7 mouse cellular contexts compared by ENCODE assay signal in the genomic region with DNA sequence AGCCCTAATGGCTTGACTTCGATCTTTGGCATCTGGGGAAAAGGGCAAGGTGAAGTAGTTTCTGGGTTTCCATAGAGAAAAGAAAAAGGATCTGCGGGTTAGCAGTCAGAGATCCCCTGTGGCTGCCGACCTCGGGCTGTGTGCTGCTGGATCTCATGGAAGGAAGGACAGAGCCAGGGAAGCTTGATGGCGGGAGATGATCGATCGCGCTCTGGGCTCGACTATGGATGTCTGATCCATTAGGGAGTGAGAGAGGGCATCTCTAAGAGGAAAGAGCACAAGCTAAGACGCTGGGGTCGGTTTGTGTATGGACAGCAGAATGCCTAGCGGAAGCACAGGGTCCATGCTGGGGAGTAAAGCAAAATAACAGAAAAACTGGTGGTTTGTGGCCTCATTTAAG. TPM values are rescaled to one million over a fixed set of nuclear protein-coding genes. Genes with fewer than 3 reads are reported as not detected.
DNase-seq lines count a peak whose midpoint lies in the region; ATAC-seq and TF ChIP-seq lines count a peak whose summit lies in the region.

No protein-coding gene starts in this region.

- TF ChIP-seq CTCF in lung, postnatal 0 days (IDR thresholded peaks at IDR 0.05), result no peak
- no peak for TF ChIP-seq CTCF in intestine, postnatal 0 days (IDR thresholded peaks at IDR 0.05; ENCODE audit: low read depth)

- WGBS in lung, postnatal 0 days, result 62% methylated on average over 12 of the region's 12 CpGs
- 54% methylated on average over 12 of the region's 12 CpGs for WGBS in intestine, postnatal 0 days
- 57% methylated on average over 12 of the region's 12 CpGs for WGBS in neural tube, embryonic 11.5 days

- H3K27ac ChIP-seq in lung, postnatal 0 days (ENCODE audit: low read length), result no peak overlapping the region
- no peak overlapping the region for H3K27ac ChIP-seq in intestine, postnatal 0 days (ENCODE audit: low read depth, low read length)
- H3K27ac ChIP-seq in neural tube, embryonic 11.5 days (ENCODE audit: low read depth, low read length), result no peak overlapping the region

- intact Hi-C loops in left cerebral cortex, postnatal 36 days (cut with DNase I), result no loop called here

- no peak overlapping the region for H3K9ac ChIP-seq in lung, postnatal 0 days (replicated peaks; ENCODE audit: low read depth)
- no peak overlapping the region for H3K9ac ChIP-seq in intestine, postnatal 0 days (ENCODE audit: low read depth, low read length)
- H3K9ac ChIP-seq in neural tube, embryonic 11.5 days (ENCODE audit: low read length), result 0 out of 2 replicates have a peak overlapping the region, but pooled peaks have one; percentile 29

- no peak for TF ChIP-seq EP300 in lung, postnatal 0 days (IDR thresholded peaks at IDR 0.05)

- no peaks in the 10 kb centered on the region for H3K36me3 ChIP-seq in lung, postnatal 0 days (ENCODE audit: insufficient read depth, low read length)
- peaks cover 12% of the 10 kb centered on the region for H3K36me3 ChIP-seq in intestine, postnatal 0 days (ENCODE audit: control insufficient read depth, insufficient read depth)
- no peaks in the 10 kb centered on the region for H3K36me3 ChIP-seq in neural tube, embryonic 11.5 days (ENCODE audit: control insufficient read depth, insufficient read depth, low read length)

- no peaks in the 10 kb centered on the region for H3K27me3 ChIP-seq in lung, postnatal 0 days (replicated peaks; ENCODE audit: insufficient read depth, low read length)
- H3K27me3 ChIP-seq in intestine, postnatal 0 days (replicated peaks; ENCODE audit: control insufficient read depth, insufficient read depth, low read length), result no peaks in the 10 kb centered on the region
- no peaks in the 10 kb centered on the region for H3K27me3 ChIP-seq in neural tube, embryonic 11.5 days (ENCODE audit: control insufficient read depth, insufficient read depth, low read length)

- no peaks in the 10 kb centered on the region for H3K9me3 ChIP-seq in lung, postnatal 0 days (ENCODE audit: low read length)
- H3K9me3 ChIP-seq in intestine, postnatal 0 days (ENCODE audit: control insufficient read depth), result no peaks in the 10 kb centered on the region
- no peaks in the 10 kb centered on the region for H3K9me3 ChIP-seq in neural tube, embryonic 11.5 days (ENCODE audit: control insufficient read depth, low read length)

- H3K4me3 ChIP-seq in lung, postnatal 0 days (ENCODE audit: low read depth, low read length), result no peak overlapping the region
- no peak overlapping the region for H3K4me3 ChIP-seq in intestine, postnatal 0 days (ENCODE audit: low read depth, low read length)
- H3K4me3 ChIP-seq in neural tube, embryonic 11.5 days (ENCODE audit: low read depth, low read length), result no peak overlapping the region

- ATAC-seq in lung, postnatal 0 days, result no peak
- ATAC-seq in erythroid progenitor cell, adult 5-6 weeks (replicated peaks; ENCODE audit: low FRiP score, poor library complexity, severe bottlenecking), result peak; percentile 23; the same call in 1 of the 2 replicates
- no peak for ATAC-seq in intestine, postnatal 0 days
- no peak for ATAC-seq in neural tube, embryonic 11.5 days (ENCODE audit: insufficient read depth, low FRiP score, low TSS enrichment)

- H3K4me2 ChIP-seq in lung, postnatal 0 days (replicated peaks; ENCODE audit: low read depth, low read length), result 0 out of 2 replicates have a peak overlapping the region, but pooled peaks have one; percentile 5
- H3K4me2 ChIP-seq in intestine, postnatal 0 days (replicated peaks; ENCODE audit: low read depth), result 0 out of 2 replicates have a peak overlapping the region, but pooled peaks have one; percentile 4
- peak overlapping the region; percentile 19; the same call in 1 of the 2 replicates for H3K4me2 ChIP-seq in neural tube, embryonic 11.5 days (ENCODE audit: low read depth)

- DNase-seq in lung, postnatal 0 days (ENCODE audit: low spot score), result no peak
- no peak for DNase-seq in lung, postnatal 36 days
- peak; percentile 52 for DNase-seq in neural tube, embryonic 11.5 days (ENCODE audit: low spot score)
- DNase-seq in left cerebral cortex, postnatal 36 days (ENCODE audit: low spot score in 2 of 2), result no peak
- DNase-seq in thymus, postnatal 4 days, result no peak

- H3K4me1 ChIP-seq in lung, postnatal 0 days (ENCODE audit: insufficient read depth, low read depth, low read length), result no peaks in the 10 kb centered on the region; the same call in 1 of the 2 replicates
- 0 out of 2 replicates have a peak, but pooled peaks cover 17% of the 10 kb centered on the region for H3K4me1 ChIP-seq in intestine, postnatal 0 days (replicated peaks; ENCODE audit: control insufficient read depth, insufficient read depth, low read length)
- H3K4me1 ChIP-seq in neural tube, embryonic 11.5 days (ENCODE audit: control insufficient read depth, insufficient read depth, low read length), result no peaks in the 10 kb centered on the region

RNA-seq across cellular contexts. Expression of a gene that starts 11.4 kb away (rescaled TPM):
- 7.9 and 8.9 TPM in 2 replicates for polyA plus RNA-seq in lung, postnatal 0 days (2015; fragmentation: Nextera tagmentation; extraction: Ambion mirVana)
- 22.3 and 27.7 TPM in 2 replicates for total RNA-seq in erythroid progenitor cell, adult 5-6 weeks (2015; ENCODE audit: low replicate concordance)
- total RNA-seq in erythroid progenitor cell, adult 5-6 weeks (2017; ENCODE audit: low replicate concordance), result 26.3 TPM in 2 replicates
- 70.6 and 71.2 TPM in 2 replicates for polyA plus RNA-seq in intestine, postnatal 0 days (2015; fragmentation: Nextera tagmentation; extraction: Ambion mirVana)
- polyA plus RNA-seq in neural tube, embryonic 11.5 days (2014; fragmentation: Nextera tagmentation; extraction: Ambion mirVana), result 1.6 and 2.6 TPM in 2 replicates
- 1 to 10 TPM; 2.6 to 3.4 TPM for total RNA-seq in left cerebral cortex, postnatal 36 days (2021)

RNA-seq across cellular contexts. Expression of a gene that starts 51.6 kb away (rescaled TPM):
- 114 and 122 TPM in 2 replicates for polyA plus RNA-seq in lung, postnatal 0 days (2015; fragmentation: Nextera tagmentation; extraction: Ambion mirVana)
- 75.0 and 88.0 TPM in 2 replicates for total RNA-seq in erythroid progenitor cell, adult 5-6 weeks (2015; ENCODE audit: low replicate concordance)
- 58.6 and 69.3 TPM in 2 replicates for total RNA-seq in erythroid progenitor cell, adult 5-6 weeks (2017; ENCODE audit: low replicate concordance)
- 156 and 160 TPM in 2 replicates for polyA plus RNA-seq in intestine, postnatal 0 days (2015; fragmentation: Nextera tagmentation; extraction: Ambion mirVana)
- 94.8 and 97.7 TPM in 2 replicates for polyA plus RNA-seq in neural tube, embryonic 11.5 days (2014; fragmentation: Nextera tagmentation; extraction: Ambion mirVana)
- total RNA-seq in left cerebral cortex, postnatal 36 days (2021), result 10 to 100 TPM; 66.5 to 70.6 TPM
